Mouse (Mus musculus): ENCODE data around the gene Hoxd9.

Gene Hoxd9

DNA sequence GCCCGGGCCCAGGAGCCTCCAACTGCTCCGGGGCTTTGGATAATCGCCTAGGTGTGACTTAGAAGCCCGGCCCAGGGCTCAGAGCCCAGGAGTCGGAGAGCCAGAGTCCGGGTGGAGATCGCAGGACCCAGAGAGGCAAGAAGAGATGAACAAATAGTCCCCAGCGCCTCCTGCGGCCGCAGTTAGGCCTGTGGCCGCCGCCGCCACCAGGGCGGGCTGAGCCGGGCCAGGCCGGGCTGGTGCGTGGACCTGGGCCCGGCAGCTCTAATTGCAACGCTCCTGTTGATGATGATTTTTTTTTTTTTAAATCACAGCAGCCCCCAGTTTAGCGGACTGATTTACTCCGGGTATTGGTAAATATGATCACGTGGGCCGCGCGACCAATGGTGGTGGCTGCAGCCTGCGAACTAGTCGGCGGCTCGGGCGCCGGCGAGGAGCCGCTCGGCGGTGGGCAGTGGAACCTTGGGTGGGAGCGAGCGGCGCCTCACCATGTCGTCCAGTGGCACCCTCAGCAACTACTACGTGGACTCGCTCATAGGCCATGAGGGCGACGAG, at the start of gene Hoxd9:
Gene Hoxd9, plus strand, starts transcription at position 161 of the 555 bp plus-strand sequence.
- DNase-seq, result peak; percentile 75 to 76

DNA sequence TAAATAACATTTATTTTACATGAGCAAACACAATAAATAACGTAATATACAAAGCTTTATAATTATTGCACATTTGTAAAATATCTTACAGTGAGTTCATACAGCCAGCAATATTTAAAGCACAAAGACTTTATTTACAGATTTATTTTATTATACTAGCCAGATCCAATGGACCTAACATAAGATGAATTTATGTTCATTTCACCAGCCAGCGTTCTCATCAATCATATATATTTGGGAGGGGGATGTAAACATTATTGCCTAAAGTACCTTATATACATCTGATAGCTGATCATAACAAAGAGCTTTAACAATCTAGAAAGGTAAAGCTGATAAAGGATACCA, 44.6 kb upstream of the Hoxd9 start:
- DNase-seq, result no peak

DNA sequence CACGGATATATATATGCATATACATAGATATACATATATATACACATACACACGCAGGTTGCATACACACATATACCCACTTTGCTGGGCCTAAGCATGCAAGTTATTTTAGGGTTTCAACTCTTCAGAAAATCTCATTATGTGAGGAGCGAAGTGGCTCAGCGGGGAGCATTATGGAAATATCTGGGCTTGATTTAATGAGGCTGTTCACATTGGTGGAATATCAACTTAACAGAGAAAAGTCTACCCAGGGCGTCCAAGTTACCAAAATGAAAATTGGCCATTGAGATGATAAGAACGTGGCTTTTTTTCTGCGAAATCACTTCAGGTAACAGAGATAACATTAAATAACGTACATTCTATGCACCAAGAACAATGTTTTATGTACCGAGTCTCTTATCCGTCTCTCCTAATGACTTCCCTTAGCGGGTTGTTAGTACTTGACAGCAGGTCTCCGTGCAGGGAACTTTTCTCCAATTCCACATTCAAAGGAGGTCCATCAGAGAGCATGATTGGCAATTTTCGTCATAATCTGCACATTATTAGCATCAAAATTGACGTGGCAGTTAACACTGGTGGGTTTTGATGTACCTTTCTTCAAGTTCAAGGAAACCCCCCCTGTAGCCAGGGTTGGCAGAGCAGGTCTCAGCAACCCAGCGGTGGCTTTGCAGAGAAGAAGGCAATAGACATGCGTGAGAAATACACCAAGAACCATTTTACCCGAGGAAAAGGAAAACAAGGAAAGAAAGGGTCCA, 43.6 kb upstream of the Hoxd9 start:
- DNase-seq, result no peak

GRCm38 (mm10) chr2:74654743-74655419, 42.6 kb upstream of the Hoxd9 start:
- DNase-seq, result no peak

GRCm38 (mm10) chr2:74655420-74655781, 42.1 kb upstream of the Hoxd9 start:
- DNase-seq, result no peak

DNA sequence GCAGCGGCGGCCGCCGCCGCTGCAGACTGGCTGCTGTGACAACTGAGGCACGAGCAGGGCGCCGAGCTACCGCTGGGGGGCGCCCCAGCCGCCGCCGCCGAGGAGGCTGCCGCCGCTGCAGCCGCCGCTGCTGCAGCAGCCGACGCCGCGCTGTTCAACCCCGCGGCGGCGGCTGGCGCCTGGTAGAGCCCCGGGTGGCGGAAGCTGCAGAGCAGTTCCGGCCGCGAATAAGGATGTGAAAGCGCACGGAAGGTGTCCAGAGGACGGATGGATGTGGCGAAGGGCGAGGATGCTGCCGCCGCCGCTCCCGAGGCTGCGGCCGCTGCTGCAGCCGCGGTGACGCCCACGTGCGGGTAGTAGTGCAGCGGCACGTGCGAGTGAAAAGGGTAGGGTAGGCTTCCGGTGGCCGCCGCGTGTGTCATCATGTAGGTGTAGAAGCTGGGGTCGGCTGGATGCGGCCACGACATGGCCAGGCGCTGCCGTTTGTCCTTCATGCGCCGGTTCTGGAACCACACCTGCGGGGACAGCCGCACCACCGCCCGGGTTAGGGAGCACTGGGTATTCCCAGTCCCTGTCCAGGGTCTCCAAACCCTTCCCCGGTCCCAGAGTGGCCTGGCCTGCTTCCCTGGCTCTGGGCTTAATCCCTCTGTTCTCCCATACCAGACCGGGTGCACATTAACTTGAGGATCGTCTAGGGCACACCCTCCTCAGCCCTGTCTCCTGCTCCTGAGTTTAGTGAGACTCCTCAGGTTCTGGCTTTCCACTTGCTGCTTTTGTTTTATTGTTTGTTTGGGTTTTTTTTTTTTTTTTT, 41.5 kb upstream of the Hoxd9 start:
- DNase-seq, result no peak

GRCm38 (mm10) chr2:74656632-74657021, 40.9 kb upstream of the Hoxd9 start:
- DNase-seq, result no peak

DNA sequence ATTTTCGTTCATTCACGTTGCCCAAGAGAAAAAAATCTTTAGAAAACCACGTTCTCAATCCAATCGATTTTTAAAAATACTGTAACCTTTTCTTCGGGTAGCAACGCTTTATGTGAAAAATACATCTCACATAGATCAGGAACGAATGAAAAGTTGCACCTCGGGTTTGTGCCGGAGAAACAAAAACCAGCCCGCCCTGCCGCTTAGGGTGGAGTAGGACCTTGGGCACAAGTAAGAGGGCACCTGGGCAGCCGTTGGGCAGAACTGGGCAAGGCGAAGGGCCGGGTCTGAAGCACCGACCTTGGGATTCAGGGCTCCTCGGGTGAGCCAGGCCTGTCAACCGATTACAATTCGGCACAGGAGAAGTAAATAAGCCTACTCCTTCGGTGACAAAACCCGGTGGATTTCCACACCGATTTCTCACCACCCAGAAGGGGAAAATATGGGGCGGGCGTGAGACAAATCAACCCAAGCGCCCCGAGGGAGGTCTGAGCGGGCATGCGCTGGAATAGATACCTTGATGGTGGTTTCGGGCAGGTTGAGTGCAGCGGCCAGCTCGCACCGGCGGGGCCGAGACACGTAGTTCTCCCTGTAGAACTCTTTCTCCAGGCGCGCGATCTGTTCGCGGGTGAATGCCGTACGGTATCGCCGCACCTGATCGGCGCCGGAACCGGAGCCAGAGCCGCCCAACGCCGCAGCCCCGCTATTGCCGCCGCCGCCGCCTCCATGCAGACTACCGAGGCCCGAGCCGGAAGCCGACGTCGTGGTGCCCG, 40.1 kb upstream of the Hoxd9 start:
- DNase-seq, result no peak

- DNase-seq, result no peak
Observed at GRCm38 (mm10) chr2:74658024-74658666, 39.4 kb upstream of the Hoxd9 start.

DNA sequence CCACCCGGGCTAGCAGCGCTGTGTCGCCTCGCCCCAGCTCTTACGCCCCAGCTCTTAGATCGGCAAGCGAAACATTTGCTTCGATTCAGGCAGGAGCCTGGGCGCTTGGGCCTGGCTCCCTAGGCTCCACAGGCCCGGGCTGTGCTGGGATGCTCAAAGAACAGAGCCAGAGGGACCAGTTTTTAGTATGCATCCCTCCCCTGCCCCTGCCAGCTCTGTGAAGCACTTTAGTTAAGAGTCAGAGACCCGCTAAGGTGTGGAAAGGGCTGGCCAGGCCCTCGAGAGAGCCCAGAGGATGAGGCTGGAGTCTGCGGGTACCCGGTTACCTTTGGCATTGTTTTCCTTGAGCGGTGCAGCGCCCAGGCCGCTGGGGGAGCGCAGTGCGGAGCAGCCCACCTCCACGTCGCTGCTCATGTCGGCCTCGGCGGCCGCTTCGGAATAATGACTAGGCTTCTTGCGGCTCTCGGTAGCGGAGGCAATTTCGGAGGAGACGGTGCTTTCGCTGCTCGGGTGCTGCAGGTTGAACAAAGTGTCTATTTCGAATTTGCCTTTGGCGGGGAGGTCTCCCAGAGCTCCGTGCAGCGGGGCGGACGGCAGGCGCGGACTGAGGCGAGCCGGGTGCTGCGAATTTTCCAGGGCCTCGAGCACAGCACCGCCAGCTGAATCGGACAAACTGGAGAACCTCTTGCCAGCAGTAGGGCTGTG, 38.7 kb upstream of the Hoxd9 start:
- DNase-seq, result no peak

DNA sequence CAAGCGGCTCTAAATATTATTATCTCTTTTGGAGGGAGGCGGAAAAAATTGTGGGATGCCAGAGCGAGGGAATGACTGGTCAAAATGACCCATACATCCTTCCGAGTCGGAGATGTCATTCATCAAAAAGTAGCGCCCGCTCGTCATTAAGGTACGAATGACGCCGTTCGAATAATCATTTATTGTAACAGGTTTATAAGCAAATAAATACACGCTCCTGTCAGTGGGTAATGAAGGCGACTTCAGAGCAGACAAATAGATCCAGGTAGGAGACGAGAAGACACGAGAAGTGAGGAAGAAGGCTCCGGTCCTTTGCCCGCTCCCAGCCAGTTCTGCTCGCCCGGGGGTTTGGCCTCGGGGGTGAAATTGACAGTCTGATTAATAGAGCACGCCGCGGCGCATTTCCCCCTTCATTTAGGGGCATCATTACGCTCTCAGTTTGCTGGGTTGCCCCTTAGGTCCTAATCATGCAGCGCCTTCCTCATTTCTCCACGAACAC, 38.0 kb upstream of the Hoxd9 start, which contains the start of gene Evx2:
Gene Evx2, minus strand, starts transcription at position 51 of the 499 bp plus-strand sequence.
- no peak for DNase-seq

- no peak for DNase-seq
Observed at GRCm38 (mm10) chr2:74660421-74661375, 36.8 kb upstream of the Hoxd9 start.

DNA sequence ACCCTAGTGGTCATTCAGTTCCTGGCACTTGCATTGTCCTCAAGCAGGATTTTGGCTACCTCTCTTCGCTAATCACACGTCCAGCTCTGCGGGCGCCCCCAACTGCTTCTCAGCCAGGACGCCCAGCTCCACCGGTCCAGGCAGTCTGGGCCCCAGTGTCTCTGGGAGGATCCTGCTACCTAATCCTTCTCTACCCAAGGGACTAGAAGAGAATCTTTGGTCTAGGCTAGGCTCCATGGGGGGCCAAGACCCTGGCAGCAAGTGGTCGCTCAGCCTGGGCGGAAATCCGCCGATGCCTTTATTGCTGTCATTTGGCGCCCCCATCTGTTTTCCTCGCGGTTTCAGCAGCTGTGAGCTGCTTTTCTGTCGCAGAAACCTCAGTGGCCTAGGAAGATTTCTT, 35.8 kb upstream of the Hoxd9 start:
- DNase-seq, result no peak

DNA sequence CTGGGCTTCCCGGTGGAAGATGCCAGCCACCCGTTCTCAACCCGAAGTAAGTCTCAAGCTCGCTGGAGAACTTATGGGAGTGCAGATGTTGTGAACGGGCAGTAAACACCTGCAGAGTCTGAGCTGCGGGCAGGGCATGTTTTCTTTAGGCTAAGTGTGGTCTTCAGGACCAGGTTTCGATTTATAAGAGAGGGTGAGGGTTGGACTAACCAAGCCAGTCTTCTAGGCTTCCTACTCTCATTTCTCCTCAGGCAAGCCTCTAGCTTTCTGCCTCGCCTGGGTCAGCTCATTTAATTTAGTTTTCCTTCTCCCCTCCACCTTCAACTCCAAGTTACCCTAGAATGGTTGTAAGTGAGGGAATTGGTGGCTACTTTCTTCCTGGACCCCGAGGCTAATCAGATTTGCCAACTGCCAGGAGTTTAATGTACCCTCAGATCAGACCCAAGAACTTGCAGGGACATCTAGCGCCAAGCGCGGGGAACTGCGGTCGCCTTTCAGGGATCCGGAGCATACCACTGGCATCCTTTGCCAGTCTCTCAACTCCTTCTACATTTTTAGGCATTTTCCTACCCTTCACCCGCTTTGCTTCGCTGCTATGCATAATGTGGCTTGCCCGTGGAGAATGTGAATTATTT, 34.1 kb upstream of the Hoxd9 start:
- peak in 1 of 2 experiments; percentile 75 for DNase-seq

DNA sequence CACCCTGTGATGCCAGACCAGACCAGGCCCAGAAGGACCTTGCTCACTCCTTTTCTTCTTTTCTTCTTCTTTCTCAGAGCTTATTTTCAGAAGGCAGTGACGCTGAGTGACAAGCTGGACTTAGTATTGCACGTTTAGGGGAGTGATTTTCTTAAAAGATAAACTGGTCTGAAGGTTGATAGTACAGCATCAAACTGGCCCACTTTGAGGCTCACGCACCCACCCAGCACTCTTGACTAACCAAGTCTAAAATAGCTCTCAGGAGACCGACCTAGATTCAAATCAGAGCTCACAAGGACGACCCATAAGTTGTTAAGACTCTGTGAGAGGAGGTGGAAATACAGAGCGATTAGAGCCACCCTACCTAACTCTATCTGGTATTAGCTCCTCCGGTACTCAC, 31.1 kb upstream of the Hoxd9 start:
- no peak for DNase-seq

DNA sequence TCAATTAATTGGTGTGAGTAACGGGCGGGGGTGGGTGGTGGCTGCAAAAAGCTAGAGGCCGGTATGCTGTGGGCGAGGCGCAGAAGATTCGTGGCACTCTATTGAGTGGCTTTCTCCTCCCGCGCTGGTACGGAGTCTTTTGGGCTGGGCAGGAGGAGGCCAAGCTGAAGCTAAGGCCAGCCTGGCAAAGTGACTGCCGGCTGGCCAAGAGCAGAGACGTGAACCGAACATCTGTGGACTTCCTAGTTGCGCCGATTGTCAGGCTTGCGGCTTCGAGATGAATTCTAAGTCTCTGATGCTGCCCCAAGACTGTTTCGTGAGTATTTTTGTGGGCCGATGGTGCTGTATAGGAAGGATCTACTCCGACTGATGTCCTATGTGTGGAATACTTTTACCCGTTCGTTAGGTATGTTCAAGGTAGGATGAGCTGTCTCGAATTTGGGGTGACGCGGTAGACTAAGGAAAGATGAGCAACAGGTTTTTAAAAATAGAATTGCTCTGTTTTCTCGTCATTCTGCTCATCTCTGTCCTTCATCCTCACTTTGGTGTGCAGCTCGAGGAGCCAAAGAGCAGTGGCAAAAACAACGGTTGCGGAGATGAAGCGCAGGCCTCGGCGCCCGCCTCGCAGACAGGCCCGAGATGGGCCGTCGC, 30.2 kb upstream of the Hoxd9 start:
- no peak for DNase-seq

GRCm38 (mm10) chr2:74667842-74668357, 29.6 kb upstream of the Hoxd9 start, which contains the start of gene Hoxd13:
Gene Hoxd13, plus strand, starts transcription at chr2:74668310.
- no peak for DNase-seq

- DNase-seq, result no peak
Observed at GRCm38 (mm10) chr2:74668370-74669229, 28.9 kb upstream of the Hoxd9 start.

Measured in kidney, adult 8-10 months (tissue).